Mouse (Mus musculus) cerebellum, adult 9-11 months (tissue): ENCODE results near the gene Krtap4-1.
"Not testable (repeated sequence)": the region's sequence is repeated elsewhere in the genome, so short reads cannot be mapped to it uniquely, and the experiment has no call there.

Experiments
- DNase-seq: peaks from one replicate; pipeline ENCODE4 v3.0.0; 2022

The Krtap4-1 gene

GRCm38 (mm10) chr11:99628138-99628537, at the start of gene Krtap4-1:
Gene Krtap4-1 (minus strand): TSS chr11:99628238.
- DNase-seq, result no peak

- no peak for DNase-seq
Observed at GRCm38 (mm10) chr11:99665860-99666259, 37.8 kb upstream of the Krtap4-1 start, which contains the start of gene Krtap4-6. Gene Krtap4-6 (minus strand): TSS chr11:99665960.

- DNase-seq, result no peak
Observed at GRCm38 (mm10) chr11:99662802-99663201, 34.8 kb upstream of the Krtap4-1 start.

- DNase-seq, result no peak
Observed at GRCm38 (mm10) chr11:99659256-99659655, 31.2 kb upstream of the Krtap4-1 start.

GRCm38 (mm10) chr11:99658467-99659010, 30.5 kb upstream of the Krtap4-1 start, which contains the start of gene Gm11563:
Gene Gm11563 (minus strand): TSS chr11:99658960.
- not testable (repeated sequence) for DNase-seq

GRCm38 (mm10) chr11:99657051-99657450, 29.0 kb upstream of the Krtap4-1 start:
- no peak for DNase-seq

- no peak for DNase-seq
Observed at GRCm38 (mm10) chr11:99650136-99650535, 22.1 kb upstream of the Krtap4-1 start, which contains the start of gene Gm11555. Gene Gm11555 (minus strand): TSS chr11:99650236.

- DNase-seq, result no peak
Observed at GRCm38 (mm10) chr11:99646444-99646843, 18.4 kb upstream of the Krtap4-1 start.

GRCm38 (mm10) chr11:99644351-99644750, 16.3 kb upstream of the Krtap4-1 start:
- DNase-seq, result no peak

GRCm38 (mm10) chr11:99643635-99644139, 15.6 kb upstream of the Krtap4-1 start, which contains the start of gene Krtap4-7:
Gene Krtap4-7 (minus strand): TSS chr11:99644089.
- not testable (repeated sequence) for DNase-seq

GRCm38 (mm10) chr11:99640926-99641325, 12.9 kb upstream of the Krtap4-1 start:
- no peak for DNase-seq

GRCm38 (mm10) chr11:99637086-99637485, 9.0 kb upstream of the Krtap4-1 start:
- no peak for DNase-seq

- DNase-seq, result no peak
Observed at GRCm38 (mm10) chr11:99634653-99635134, 6.7 kb upstream of the Krtap4-1 start, which contains the start of gene Krtap4-2. Gene Krtap4-2 (minus strand): TSS chr11:99635084.

- no peak for DNase-seq
Observed at GRCm38 (mm10) chr11:99633293-99633692, 5.3 kb upstream of the Krtap4-1 start.

- DNase-seq, result no peak
Observed at GRCm38 (mm10) chr11:99630890-99631289, 2.9 kb upstream of the Krtap4-1 start.

GRCm38 (mm10) chr11:99620335-99620734, 7.7 kb downstream of the Krtap4-1 start, which contains the start of gene Gm11562:
Gene Gm11562 (minus strand): TSS chr11:99620435.
- no peak for DNase-seq

- DNase-seq, result no peak
Observed at GRCm38 (mm10) chr11:99614796-99615363, 13.2 kb downstream of the Krtap4-1 start, which contains the start of gene Krtap2-4. Gene Krtap2-4 (minus strand): TSS chr11:99614846.

- not testable (repeated sequence) for DNase-seq
Observed at GRCm38 (mm10) chr11:99610089-99610488, 17.9 kb downstream of the Krtap4-1 start, which contains the start of gene Gm11937. Gene Gm11937 (minus strand): TSS chr11:99610189.

GRCm38 (mm10) chr11:99609126-99609525, 18.9 kb downstream of the Krtap4-1 start:
- DNase-seq, result peak; percentile 53

- DNase-seq, result not testable (repeated sequence)
Observed at GRCm38 (mm10) chr11:99603208-99603607, 24.8 kb downstream of the Krtap4-1 start, which contains the start of gene Gm11938. Gene Gm11938 (minus strand): TSS chr11:99603308.

GRCm38 (mm10) chr11:99597742-99598141, 30.3 kb downstream of the Krtap4-1 start, which contains the start of gene Krtap9-3:
Gene Krtap9-3 (minus strand): TSS chr11:99598105.
- not testable (repeated sequence) for DNase-seq

GRCm38 (mm10) chr11:99590981-99591380, 37.1 kb downstream of the Krtap4-1 start, which contains the start of gene Krtap1-3:
Gene Krtap1-3 (minus strand): TSS chr11:99591339.
- no peak for DNase-seq

- DNase-seq, result no peak
Observed at GRCm38 (mm10) chr11:99585096-99585495, 42.9 kb downstream of the Krtap4-1 start.
